Mouse (Mus musculus): ENCODE measurements around the gene Timp2.

- TF ChIP-seq POLR2A (IDR thresholded peaks at IDR 0.05; ENCODE audit: low read depth, low read length) (no peak), CTCF (conservative IDR thresholded peaks at IDR 0.05; ENCODE audit: insufficient read depth, insufficient read length, low read depth, low read length) (no peak)
Observed at GRCm38 (mm10) chr11:118265621-118266020, 89.9 kb downstream of the Timp2 start.
